Mouse (Mus musculus): ENCODE results near the gene Urb1. TPM values are rescaled to one million over a fixed set of nuclear protein-coding genes. Genes with fewer than 3 reads are reported as not detected.

Urb1 gene
- 5.9 and 6.5 TPM in 2 replicates for polyA plus RNA-seq (2012; ENCODE audit: low replicate concordance)

GRCm38 (mm10) chr16:90809975-90810715 is at the start of gene Urb1:
Gene Urb1 (minus strand): TSS chr16:90810413.

GRCm38 (mm10) chr16:90826457-90826856 is 16.2 kb upstream of the Urb1 start, which contains the start of gene Eva1c:
Gene Eva1c (plus strand): TSS chr16:90826719.

GRCm38 (mm10) chr16:90738092-90738956 is 71.9 kb downstream of the Urb1 start, which contains the start of gene Mrap:
Gene Mrap (plus strand): TSS chr16:90738207.

GRCm38 (mm10) chr16:90727233-90728115 is 82.7 kb downstream of the Urb1 start, which contains the start of gene Mis18a:
Gene Mis18a (minus strand): TSS chr16:90727404.

Other genes with a start within 250 kb of the Urb1 start
- 12.7 and 15.3 TPM in 2 replicates for gene Mis18a, start 83.0 kb downstream of the Urb1 start, polyA plus RNA-seq (2012; ENCODE audit: low replicate concordance)
- gene Mrap, start 72.2 kb downstream of the Urb1 start, polyA plus RNA-seq (2012; ENCODE audit: low replicate concordance) = 3.3 and 4.8 TPM in 2 replicates
- 0.73 and 1.1 TPM in 2 replicates for gene Eva1c, start 16.3 kb upstream of the Urb1 start, polyA plus RNA-seq (2012; ENCODE audit: low replicate concordance)
- 16.7 and 27.0 TPM in 2 replicates for gene Cfap298, start 124.7 kb upstream of the Urb1 start, polyA plus RNA-seq (2012; ENCODE audit: low replicate concordance)
- 59.6 and 98.0 TPM in 2 replicates for gene Synj1, start 200.9 kb upstream of the Urb1 start, polyA plus RNA-seq (2012; ENCODE audit: low replicate concordance)
- gene Paxbp1, start 234.1 kb upstream of the Urb1 start, polyA plus RNA-seq (2012; ENCODE audit: low replicate concordance) = 31.6 and 43.3 TPM in 2 replicates

Data from hematopoietic multipotent progenitor cell, adult 10-12 weeks (in vitro differentiated cells).